Mouse (Mus musculus) inflammation-experienced regulatory T-cells, adult 16 weeks (primary cell): ENCODE data around the gene Stx19. TPM values are rescaled to one million over a fixed set of nuclear protein-coding genes. Genes with fewer than 3 reads are reported as not detected.

Experiments used
- polyA plus RNA-seq: library from polyadenylated mRNA; unstranded; fragments of 100-300 nt; shearing (Covaris generic); gene quantifications from one replicate; pipeline ENCODE4 v1.2.1, GENCODE M21; 2017

The Stx19 gene
- polyA plus RNA-seq: 0.40 TPM

GRCm38 (mm10) chr16:62814491-62814890, at the start of gene Stx19:
Gene Stx19 (plus strand): TSS chr16:62814676.

GRCm38 (mm10) chr16:62786621-62787331, 27.7 kb upstream of the Stx19 start, which contains the start of gene Nsun3:
Gene Nsun3 (minus strand): TSS chr16:62786818.

GRCm38 (mm10) chr16:62846498-62847312, 32.2 kb downstream of the Stx19 start, which contains the start of gene Arl13b:
Gene Arl13b (minus strand): TSS chr16:62847040.

GRCm38 (mm10) chr16:62854191-62855068, 40.0 kb downstream of the Stx19 start, which contains the start of gene Pros1:
Gene Pros1 (plus strand): TSS chr16:62854307.

Other genes with a start within 250 kb of the Stx19 start
- gene Nsun3, start 27.9 kb upstream of the Stx19 start, polyA plus RNA-seq: 28.3 TPM
- 22.2 TPM for gene Arl13b, start 32.4 kb downstream of the Stx19 start, polyA plus RNA-seq
- gene Pros1, start 39.6 kb downstream of the Stx19 start, polyA plus RNA-seq: 36.4 TPM